Comparison of ENCODE assay signal across 8 mouse cellular contexts in the genomic region with DNA sequence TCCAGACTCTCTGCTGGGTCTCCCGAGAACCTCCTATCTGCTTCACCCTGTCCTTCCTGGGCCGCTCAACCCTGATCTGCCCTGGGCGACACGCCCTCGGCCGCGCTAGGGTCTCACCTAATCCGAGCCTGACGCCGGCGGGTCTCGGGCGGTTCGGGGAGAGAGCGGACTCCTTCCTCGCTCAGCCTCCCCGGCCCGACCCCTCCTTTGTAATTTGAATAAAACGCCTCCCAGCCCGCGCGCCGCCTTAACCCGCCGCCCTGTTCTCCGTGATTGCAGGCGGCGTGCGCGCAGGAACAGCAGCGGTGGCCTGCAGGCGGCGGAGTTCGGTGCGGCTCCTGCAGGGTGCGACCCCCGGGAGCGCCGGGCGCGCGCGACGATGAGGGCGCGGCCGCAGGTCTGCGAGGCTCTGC. TPM values are rescaled to one million over a fixed set of nuclear protein-coding genes. Genes with fewer than 3 reads are reported as not detected.
DNase-seq lines count a peak whose midpoint lies in the region; ATAC-seq and TF ChIP-seq lines count a peak whose summit lies in the region.

No protein-coding gene starts in this region.

- WGBS in forebrain, embryonic 10.5 days: under 1% methylated on average over 48 of the region's 48 CpGs
- under 1% methylated on average over 48 of the region's 48 CpGs for WGBS in hindbrain, embryonic 15.5 days
- WGBS in liver, embryonic 14.5 days (ENCODE audit: insufficient replicate concordance): under 1% methylated on average over 47 of the region's 48 CpGs
- under 1% methylated on average over 48 of the region's 48 CpGs for WGBS in neural tube, embryonic 14.5 days

- peak overlapping the region; percentile 48 for H3K9ac ChIP-seq in hindbrain, embryonic 15.5 days
- no peak overlapping the region for H3K9ac ChIP-seq in liver, embryonic 14.5 days (replicated peaks)
- peak overlapping the region; percentile 54; the same call in 1 of the 2 replicates for H3K9ac ChIP-seq in neural tube, embryonic 14.5 days (replicated peaks; ENCODE audit: low read depth, low read length)

- H3K27me3 ChIP-seq in forebrain, embryonic 10.5 days (ENCODE audit: poor library complexity, severe bottlenecking): peaks cover 100% of the 10 kb centered on the region
- H3K27me3 ChIP-seq in hindbrain, embryonic 15.5 days: peaks cover 71% of the 10 kb centered on the region
- H3K27me3 ChIP-seq in liver, embryonic 14.5 days (ENCODE audit: control insufficient read depth, insufficient read depth, low read length): peaks cover 77% of the 10 kb centered on the region
- H3K27me3 ChIP-seq in neural tube, embryonic 14.5 days (ENCODE audit: control insufficient read depth, insufficient read depth, low read length): peaks cover 51% of the 10 kb centered on the region

- TF ChIP-seq CTCF in gastrocnemius, adult 2 months (IDR thresholded peaks at IDR 0.05): peak; percentile 65
- no peak for TF ChIP-seq CTCF in liver, embryonic 14.5 days (IDR thresholded peaks at IDR 0.05; ENCODE audit: low read depth)

- peaks cover 88% of the 10 kb centered on the region for H3K4me1 ChIP-seq in forebrain, embryonic 10.5 days
- H3K4me1 ChIP-seq in hindbrain, embryonic 15.5 days (replicated peaks): peaks cover 57% of the 10 kb centered on the region
- H3K4me1 ChIP-seq in liver, embryonic 14.5 days (replicated peaks; ENCODE audit: control insufficient read depth in 2 of 2, insufficient read depth in 2 of 2, low read length in 1 of 2): no peaks in the 10 kb centered on the region
- peaks cover 18% of the 10 kb centered on the region for H3K4me1 ChIP-seq in neural tube, embryonic 14.5 days (ENCODE audit: control insufficient read depth, insufficient read depth, low read length)

- intact Hi-C loops in gastrocnemius, adult 2 months (cut with DNase I): loop anchor here (5.0 kb wide), 1 partner anchor 239 kb away; no protein-coding TSS in a partner anchor
- intact Hi-C loops in gastrocnemius, postnatal 36 days (cut with DNase I): loop anchor here (2.0 to 5.0 kb wide), 2 partner anchors 96 to 240 kb away; no protein-coding TSS in a partner anchor

- no peaks in the 10 kb centered on the region for H3K36me3 ChIP-seq in forebrain, embryonic 10.5 days (replicated peaks)
- H3K36me3 ChIP-seq in hindbrain, embryonic 15.5 days: no peaks in the 10 kb centered on the region
- no peaks in the 10 kb centered on the region for H3K36me3 ChIP-seq in liver, embryonic 14.5 days (replicated peaks; ENCODE audit: control insufficient read depth, insufficient read depth, low read depth)
- H3K36me3 ChIP-seq in neural tube, embryonic 14.5 days (ENCODE audit: control insufficient read depth, insufficient read depth, low read length): no peaks in the 10 kb centered on the region

- peak; percentile 73 for DNase-seq in gastrocnemius, adult 2 months
- DNase-seq in gastrocnemius, postnatal 36 days: no peak
- DNase-seq in MN1 (ENCODE audit: low spot score): peak; percentile 84
- peak; percentile 67 for DNase-seq in forebrain, embryonic 10.5 days (ENCODE audit: extremely low spot score, low spot score)
- DNase-seq in liver, embryonic 14.5 days (ENCODE audit: low read depth in 3 of 3, low spot score in 3 of 3): no peak
- no peak for DNase-seq in layer of hippocampus, adult 9-11 months

- no peaks in the 10 kb centered on the region for H3K9me3 ChIP-seq in forebrain, embryonic 10.5 days
- no peaks in the 10 kb centered on the region for H3K9me3 ChIP-seq in hindbrain, embryonic 15.5 days
- H3K9me3 ChIP-seq in liver, embryonic 14.5 days (ENCODE audit: control insufficient read depth, low read length): no peaks in the 10 kb centered on the region
- H3K9me3 ChIP-seq in neural tube, embryonic 14.5 days (ENCODE audit: control insufficient read depth, low read length): no peaks in the 10 kb centered on the region

- H3K4me3 ChIP-seq in gastrocnemius, adult 2 months: peak overlapping the region; percentile 79
- H3K4me3 ChIP-seq in forebrain, embryonic 10.5 days: peak overlapping the region; percentile 52
- H3K4me3 ChIP-seq in hindbrain, embryonic 15.5 days: peak overlapping the region; percentile 49
- H3K4me3 ChIP-seq in liver, embryonic 14.5 days (ENCODE audit: insufficient read depth in 1 of 2, low read depth in 2 of 2, low read length in 2 of 2): peak overlapping the region; percentile 36 to 38
- peak overlapping the region; percentile 45 for H3K4me3 ChIP-seq in neural tube, embryonic 14.5 days (ENCODE audit: low read depth, low read length)

- ATAC-seq in hindbrain, embryonic 15.5 days (ENCODE audit: low FRiP score, low read depth): no peak
- ATAC-seq in liver, embryonic 14.5 days (ENCODE audit: insufficient read depth): no peak
- ATAC-seq in neural tube, embryonic 14.5 days (ENCODE audit: low read depth): peak; percentile 41

- TF ChIP-seq EP300 in liver, embryonic 14.5 days (IDR thresholded peaks at IDR 0.05; ENCODE audit: low read depth): no peak

- H3K4me2 ChIP-seq in hindbrain, embryonic 15.5 days: peak overlapping the region; percentile 97
- peak overlapping the region; percentile 51 for H3K4me2 ChIP-seq in liver, embryonic 14.5 days (ENCODE audit: low read depth)
- peak overlapping the region; percentile 90 for H3K4me2 ChIP-seq in neural tube, embryonic 14.5 days (ENCODE audit: low read depth, low read length)

- H3K27ac ChIP-seq in gastrocnemius, adult 2 months: peak overlapping the region; percentile 90
- H3K27ac ChIP-seq in forebrain, embryonic 10.5 days: peak overlapping the region; percentile 27; the same call in 1 of the 2 replicates
- H3K27ac ChIP-seq in hindbrain, embryonic 15.5 days (replicated peaks): no peak overlapping the region
- no peak overlapping the region for H3K27ac ChIP-seq in liver, embryonic 14.5 days
- no peak overlapping the region for H3K27ac ChIP-seq in neural tube, embryonic 14.5 days (ENCODE audit: low read depth, low read length)

RNA-seq across cellular contexts. Expression of gene Wnt11, which starts 3.8 kb away (rescaled TPM):
- total RNA-seq in gastrocnemius, adult 2 months (2021): 1 to 10 TPM; 5.3 to 8.3 TPM
- 1 to 10 TPM; 5.4 to 8.2 TPM for total RNA-seq in gastrocnemius, postnatal 36 days (2021)
- polyA plus RNA-seq in forebrain, embryonic 10.5 days (2016; fragmentation: Nextera tagmentation; extraction: Ambion mirVana): 0.17 and 0.32 TPM in 2 replicates
- 1.2 and 1.9 TPM in 2 replicates for polyA plus RNA-seq in hindbrain, embryonic 15.5 days (2015; fragmentation: Nextera tagmentation; extraction: Ambion mirVana)
- polyA plus RNA-seq in liver, embryonic 14.5 days (2012; rRNA removed): 0.93 and 0.95 TPM in 2 replicates
- polyA plus RNA-seq in liver, embryonic 14.5 days (2014; fragmentation: Nextera tagmentation; extraction: Ambion mirVana): 0.46 and 0.48 TPM in 2 replicates
- 1.0 and 1.8 TPM in 2 replicates for polyA plus RNA-seq in neural tube, embryonic 14.5 days (2014; fragmentation: Nextera tagmentation; extraction: Ambion mirVana)

Comparison
In these comparisons a context has a peak if more than half of its experiments do, and no peak if none do; other contexts are left out.
1. DNase-seq: peak in gastrocnemius, adult 2 months (single experiment), MN1 (single experiment) and forebrain, embryonic 10.5 days (single experiment); none in gastrocnemius, postnatal 36 days (0 of 2), liver, embryonic 14.5 days (0 of 3) and layer of hippocampus, adult 9-11 months (single experiment).
2. H3K27ac ChIP-seq: peak in gastrocnemius, adult 2 months (single experiment) and forebrain, embryonic 10.5 days (single experiment); none in hindbrain, embryonic 15.5 days (single experiment), liver, embryonic 14.5 days (single experiment) and neural tube, embryonic 14.5 days (single experiment).
3. Peak in every context shown above with its lines, with median percentiles within 50 percentile points of each other: H3K4me3 ChIP-seq and H3K4me2 ChIP-seq.